Mouse (Mus musculus): ENCODE results near the gene Gpr183.

DNA sequence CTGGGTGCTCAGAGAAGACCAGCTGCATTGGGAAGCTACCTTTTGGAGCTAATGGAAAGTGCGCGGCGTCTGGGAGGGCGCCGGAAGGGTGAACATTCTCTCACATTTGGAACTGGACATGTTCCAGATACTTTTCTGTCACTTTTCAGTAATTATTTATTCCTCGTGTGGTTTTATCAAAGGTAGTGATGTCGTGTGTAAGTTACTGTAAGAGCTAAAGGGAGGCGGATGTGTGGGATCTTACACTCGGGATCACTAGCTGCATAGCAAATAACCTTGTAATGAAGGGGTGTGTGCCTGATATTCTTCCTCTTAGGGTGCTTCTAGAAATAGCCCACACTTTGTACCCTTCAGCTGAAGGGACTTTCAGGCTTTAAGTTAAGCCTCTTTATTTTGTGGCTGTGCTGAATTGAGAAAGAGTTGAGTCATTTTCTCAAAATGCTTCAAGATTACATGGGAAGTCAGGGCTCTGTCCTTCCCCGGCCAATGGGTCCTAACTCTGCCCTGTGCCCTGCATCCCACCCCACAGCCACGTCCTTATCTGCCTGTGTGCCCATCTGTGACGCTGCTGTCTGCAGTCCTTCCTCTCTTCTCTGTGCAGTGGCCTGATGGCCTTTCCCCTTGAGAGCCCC, 3.4 kb downstream of the Gpr183 start:
- TF ChIP-seq CTCF (IDR thresholded peaks at IDR 0.05; ENCODE audit: borderline replicate concordance, control insufficient read depth, extremely low read depth, insufficient read depth, low read length, poor library complexity) (no peak), POLR2A (IDR thresholded peaks at IDR 0.05; ENCODE audit: control insufficient read depth, extremely low read depth, insufficient read depth, low read length, poor library complexity) (no peak)

Data from thymus, adult 2 months (tissue).